Mouse (Mus musculus): ENCODE results near the gene Map3k9.

The Map3k9 gene

GRCm38 (mm10) chr12:81712618-81713017, 68.4 kb downstream of the Map3k9 start:
- DNase-seq (ENCODE audit: low spot score in 2 of 2), result no peak

GRCm38 (mm10) chr12:81702903-81703302, 78.1 kb downstream of the Map3k9 start:
- no peak for DNase-seq (ENCODE audit: low spot score in 2 of 2)

DNA sequence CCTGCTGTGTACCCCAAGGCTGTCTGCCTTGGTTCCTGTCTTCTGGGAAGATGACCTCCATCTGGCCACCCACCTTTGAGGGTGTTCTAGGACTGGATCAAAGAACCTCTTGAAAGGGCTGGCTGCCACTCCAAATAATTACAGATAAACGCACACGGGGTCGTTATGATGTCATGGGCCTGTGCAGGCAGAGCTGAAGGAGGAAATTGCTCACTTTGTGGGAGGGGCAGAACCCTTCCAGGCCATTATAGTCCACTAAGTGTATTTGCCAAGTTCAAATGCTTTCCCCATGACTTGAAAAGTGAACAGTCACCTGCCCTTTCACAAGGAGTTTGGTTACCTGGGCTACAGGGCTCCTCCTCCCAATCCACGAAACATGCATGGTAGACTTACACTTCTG, 83.0 kb downstream of the Map3k9 start:
- no peak for DNase-seq (ENCODE audit: low spot score in 2 of 2)

- DNase-seq (ENCODE audit: low spot score in 2 of 2), result no peak
Measured at GRCm38 (mm10) chr12:81691177-81691730, 89.7 kb downstream of the Map3k9 start.

- DNase-seq (ENCODE audit: low spot score in 2 of 2), result no peak
Measured at GRCm38 (mm10) chr12:81690751-81691150, 90.2 kb downstream of the Map3k9 start.

DNA sequence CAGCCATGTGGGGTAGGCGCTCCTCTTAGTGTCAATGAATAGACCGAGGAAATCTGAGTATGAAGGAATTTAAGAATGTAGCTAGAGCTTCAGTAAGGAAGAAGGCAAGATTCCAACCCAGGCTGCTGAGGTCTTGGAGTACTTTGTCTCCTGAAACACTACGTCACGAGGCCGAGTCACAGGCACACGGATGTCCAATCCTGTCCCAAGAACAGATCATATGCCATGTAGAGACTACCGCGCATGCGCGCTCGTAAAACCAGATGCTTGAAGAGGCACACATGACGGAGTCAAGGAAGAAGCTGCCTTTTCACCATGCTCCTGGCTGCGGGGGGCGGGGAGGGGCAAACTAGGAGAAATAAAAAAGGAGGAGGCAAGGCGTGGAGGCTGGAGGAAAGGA, 90.9 kb downstream of the Map3k9 start:
- DNase-seq (ENCODE audit: low spot score in 2 of 2), result no peak

DNA sequence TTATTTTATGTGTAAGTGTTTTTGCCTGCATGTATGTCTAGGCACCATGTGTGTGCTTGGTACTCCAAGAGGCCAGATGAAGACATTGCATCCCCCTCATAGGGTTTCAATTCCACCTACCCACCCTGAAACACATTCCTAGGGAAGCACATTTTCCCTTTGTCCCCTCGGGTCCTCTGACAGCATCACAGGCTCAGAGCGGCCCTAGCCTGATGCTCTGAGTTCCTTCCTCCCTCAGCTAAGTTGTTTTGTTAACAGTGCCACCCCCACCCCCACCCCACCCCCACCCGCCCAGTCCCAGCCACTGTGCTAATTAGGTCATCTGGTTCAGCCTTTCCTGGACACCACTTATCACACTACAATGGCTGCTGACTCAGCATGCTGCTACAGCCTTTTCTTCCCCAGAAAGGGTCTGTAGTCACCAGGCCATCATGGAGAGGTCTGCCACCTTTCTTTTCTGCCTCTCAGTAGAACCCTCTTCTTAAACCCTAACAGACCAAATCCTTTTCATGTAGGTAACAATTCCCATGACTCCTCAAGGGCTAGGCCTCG, 91.4 kb downstream of the Map3k9 start:
- DNase-seq (ENCODE audit: low spot score in 2 of 2), result no peak

- no peak for DNase-seq (ENCODE audit: low spot score in 2 of 2)
Measured at GRCm38 (mm10) chr12:81688537-81688936, 92.4 kb downstream of the Map3k9 start.

GRCm38 (mm10) chr12:81687873-81688272, 93.1 kb downstream of the Map3k9 start:
- no peak for DNase-seq (ENCODE audit: low spot score in 2 of 2)

DNA sequence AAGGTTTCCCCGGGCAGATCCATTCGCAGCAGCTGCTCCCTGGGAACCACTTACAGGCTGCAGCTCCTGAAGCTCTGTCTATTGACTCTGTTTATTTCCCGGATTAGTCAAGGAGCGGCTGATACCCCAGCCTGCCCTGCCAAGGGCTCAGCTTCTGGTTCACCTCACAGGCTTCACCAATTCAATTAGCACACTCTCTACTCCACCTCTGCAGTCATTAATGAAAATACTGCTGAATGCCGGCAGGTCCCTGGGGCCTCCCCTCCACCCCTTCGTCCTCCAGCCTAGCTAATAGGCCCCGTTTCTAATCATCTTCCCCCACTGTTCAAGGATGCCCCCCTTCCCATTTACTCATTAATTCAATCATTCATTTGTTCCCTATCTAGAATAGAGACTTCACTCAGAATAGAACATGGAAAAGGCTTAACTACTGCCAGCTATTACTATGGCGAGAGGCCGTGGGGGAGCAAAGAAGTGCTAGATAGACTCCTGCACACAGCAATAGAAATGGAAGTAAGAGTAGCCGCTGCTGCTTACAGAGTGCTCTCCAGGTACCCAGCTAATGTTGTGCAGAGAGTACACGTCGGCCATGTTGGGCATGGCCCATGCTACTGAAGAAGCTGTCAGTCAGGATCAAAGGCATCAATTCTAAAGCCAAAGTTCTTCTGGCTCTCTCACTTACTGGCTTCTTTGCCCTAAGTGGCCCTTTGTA, 94.4 kb downstream of the Map3k9 start:
- DNase-seq (ENCODE audit: low spot score in 2 of 2), result no peak

- DNase-seq (ENCODE audit: low spot score in 2 of 2), result no peak
Measured at GRCm38 (mm10) chr12:81685981-81686380, 95.0 kb downstream of the Map3k9 start.

DNA sequence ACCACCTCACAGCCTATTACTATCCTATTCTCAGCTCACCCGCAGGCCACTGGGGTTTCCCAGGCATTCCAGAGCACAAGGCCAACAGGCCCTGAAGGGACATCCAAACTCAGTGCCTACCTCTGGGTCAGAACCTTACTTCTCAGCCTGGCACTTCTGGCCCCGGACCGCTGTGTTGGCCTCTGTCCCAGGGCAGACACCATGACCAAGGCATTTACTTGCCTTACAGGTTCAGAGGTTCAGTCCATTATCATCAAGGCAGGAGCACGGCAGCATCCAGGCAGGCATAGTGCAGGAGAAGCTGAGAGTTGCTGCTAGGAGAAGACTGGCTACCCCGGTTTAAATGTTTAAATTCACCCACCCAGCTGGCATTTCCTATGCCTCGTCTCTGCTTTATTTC, 96.9 kb downstream of the Map3k9 start:
- DNase-seq (ENCODE audit: low spot score in 2 of 2), result no peak

- no peak for DNase-seq (ENCODE audit: low spot score in 2 of 2)
Measured at GRCm38 (mm10) chr12:81683395-81683794, 97.6 kb downstream of the Map3k9 start.

DNA sequence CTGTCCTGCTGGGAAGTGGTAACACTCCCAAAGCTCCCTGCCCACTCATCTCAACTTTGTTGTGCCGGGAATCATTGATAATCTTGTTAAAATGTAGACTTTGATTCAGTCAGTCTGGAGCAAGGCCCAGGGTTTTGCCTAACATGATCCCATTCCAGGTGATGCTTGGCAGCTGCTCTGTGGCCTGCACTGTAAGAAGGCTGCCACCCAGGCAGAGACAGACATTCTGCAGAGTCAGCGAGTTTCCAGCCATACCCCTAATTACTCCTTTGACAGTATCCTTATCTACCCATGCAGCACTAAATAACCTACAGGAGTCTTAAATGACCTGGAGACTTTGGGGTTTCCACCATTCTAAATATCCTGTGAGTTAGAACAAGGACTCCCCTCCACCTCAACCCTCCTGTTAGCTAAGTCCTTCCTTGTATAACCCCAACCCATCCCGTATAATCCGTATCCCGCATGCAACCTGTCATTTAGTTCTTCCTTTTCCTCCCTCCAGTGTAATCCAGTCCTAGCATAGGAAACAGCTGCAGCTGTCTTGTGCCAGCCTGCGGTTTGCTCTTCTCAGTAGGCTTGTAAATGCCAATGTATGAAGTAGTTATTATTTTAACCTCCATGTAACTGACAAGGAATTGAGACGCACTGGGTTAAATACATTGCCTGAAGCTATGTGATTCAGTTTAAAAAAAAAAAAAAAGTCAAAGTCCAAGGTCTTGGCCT, 101.0 kb downstream of the Map3k9 start:
- no peak for DNase-seq (ENCODE audit: low spot score in 2 of 2)

- no peak for DNase-seq (ENCODE audit: low spot score in 2 of 2)
Measured at GRCm38 (mm10) chr12:81675557-81675956, 105.4 kb downstream of the Map3k9 start.
